Mouse (Mus musculus) cerebellum, adult 2 months (tissue): ENCODE data around the gene Notch3. TPM values are rescaled to one million over a fixed set of nuclear protein-coding genes. Genes with fewer than 3 reads are reported as not detected.
A peak's percentile ranks its signal among the peaks of the same experiment; 100 is the strongest.
"Not testable (repeated sequence)": the region's sequence is repeated elsewhere in the genome, so short reads cannot be mapped to it uniquely, and the experiment has no call there.

Experiments
- DNase-seq, 2 experiments: peaks; one replicate each; pipeline ENCODE4 v3.0.0; 2021
- H3K27ac ChIP-seq: fragments of 200-500 bp; 2 replicates; pipeline ENCODE4 v1.5.1; 2012; ENCODE audit warnings: low read length, control low read depth, inconsistent platforms; ENCODE audit not compliant: insufficient read depth
- H3K27me3 ChIP-seq: fragments of 200-500 bp; 2 replicates; pipeline ENCODE4 v1.6.1; 2012; ENCODE audit warnings: inconsistent platforms, mild to moderate bottlenecking, low read length, moderate library complexity; ENCODE audit not compliant: control insufficient read depth, insufficient read depth
- H3K4me1 ChIP-seq: fragments of 200-500 bp; 2 replicates; pipeline ENCODE4 v1.6.1; 2011; ENCODE audit warnings: low read length; ENCODE audit not compliant: control insufficient read depth, insufficient read depth
- H3K4me3 ChIP-seq: fragments of 200-500 bp; replicated peaks from 2 replicates; pipeline ENCODE3; 2011; ENCODE audit warnings: mild to moderate bottlenecking, low read depth, low read length, control low read depth; ENCODE audit not compliant: insufficient read depth
- CTCF ChIP-seq: fragments of 200-500 bp; IDR thresholded peaks from 2 replicates; pipeline ENCODE4 v1.5.1; 2011; ENCODE audit warnings: low read depth, mild to moderate bottlenecking, control low read depth, low read length, moderate library complexity, borderline replicate concordance; ENCODE audit not compliant: insufficient read depth
- POLR2A ChIP-seq: fragments of 200-500 bp; IDR thresholded peaks from 2 replicates; pipeline ENCODE4 v1.6.1; 2011; ENCODE audit warnings: low read length, control low read depth, borderline replicate concordance; ENCODE audit not compliant: insufficient read depth
- WGBS: fragments of 180-500 bp; shearing (Covaris S2); methylation state at CpG from one replicate; pipeline ENCODE4 v1.1.7; 2018; 5-methylcytosine and 5-hydroxymethylcytosine counted together
- polyA plus RNA-seq: library from polyadenylated mRNA; depleted of rRNA; stranded (reverse); fragments of >200 nt; gene quantifications from 2 replicates; pipeline ENCODE4 v1.2.3, GENCODE M21; 2012

Gene Notch3
- polyA plus RNA-seq, 1 experiment = 11.0 TPM

DNA sequence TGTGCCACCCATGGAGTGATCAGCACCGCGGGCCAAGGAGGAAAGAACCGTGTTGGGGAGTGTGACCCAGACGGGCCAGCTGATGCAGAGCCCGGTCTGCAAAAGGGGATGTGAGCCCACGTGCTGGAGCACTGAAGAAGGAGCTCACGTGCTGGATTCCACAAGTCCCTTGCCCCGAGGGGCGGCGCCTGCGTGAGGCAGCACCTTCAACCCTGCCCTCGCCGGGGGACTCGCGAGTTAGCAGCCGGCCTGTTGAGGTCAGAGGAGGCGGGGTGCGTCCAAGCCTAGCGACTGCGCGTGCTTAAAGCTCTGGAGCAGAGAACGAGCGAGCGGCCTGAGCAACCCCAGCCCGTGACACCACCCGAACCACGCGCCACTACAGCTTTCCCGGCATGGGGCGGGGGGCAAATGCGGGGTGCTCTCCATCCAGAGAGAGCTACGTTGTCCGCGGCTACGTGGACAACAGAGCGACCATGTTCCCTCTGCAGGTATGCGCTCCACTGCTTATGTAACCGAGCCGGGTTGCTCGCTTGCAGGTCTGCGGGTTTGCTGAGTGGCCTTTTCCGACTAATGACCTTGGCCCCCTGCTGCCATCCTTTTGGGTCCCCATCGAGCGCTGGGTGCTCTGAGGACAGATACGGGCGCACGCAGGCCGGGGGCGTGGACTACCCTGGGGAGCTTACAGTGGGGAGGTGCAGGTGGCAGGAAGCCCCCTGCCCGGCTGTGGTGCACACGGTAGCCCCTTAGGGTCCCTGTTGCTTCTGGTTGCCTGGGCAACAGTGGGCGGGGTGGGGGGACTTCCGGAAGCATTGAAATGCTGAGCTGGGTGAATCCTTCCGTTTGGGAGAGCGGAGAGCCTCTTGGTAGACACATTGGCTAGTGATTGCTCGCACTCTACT is 52.9 kb downstream of the Notch3 start:
- H3K4me1 ChIP-seq = peaks cover 9% of the 10 kb centered on the region; the same call in 1 of the 2 replicates
- TF ChIP-seq POLR2A = 0 out of 2 replicates have a peak, but pooled peaks have one; percentile 3
- no peak for TF ChIP-seq CTCF
- WGBS = 3% methylated on average over 56 of the region's 56 CpGs
- no peak overlapping the region for H3K27ac ChIP-seq
- DNase-seq = peak; percentile 74 to 76
- H3K27me3 ChIP-seq = no peaks in the 10 kb centered on the region
- H3K4me3 ChIP-seq = peak overlapping the region; percentile 65

- peak overlapping the region; percentile 65 for H3K4me3 ChIP-seq
- peaks cover 9% of the 10 kb centered on the region; the same call in 1 of the 2 replicates for H3K4me1 ChIP-seq
- H3K27ac ChIP-seq = no peak overlapping the region
- no peak for DNase-seq
- 25% methylated on average over 8 of the region's 8 CpGs for whole genome bisulfite sequencing
- no peaks in the 10 kb centered on the region for H3K27me3 ChIP-seq
- TF ChIP-seq POLR2A = no peak
- no peak for TF ChIP-seq CTCF
These were observed 53.5 kb downstream of the Notch3 start for GRCm38 (mm10) chr17:32113255-32113522.

- TF ChIP-seq CTCF (no peak), POLR2A (no peak)
- WGBS = 94% methylated on average over 8 of the region's 8 CpGs
- no peak overlapping the region for H3K27ac ChIP-seq
These were observed 54.0 kb downstream of the Notch3 start for GRCm38 (mm10) chr17:32112434-32113254.

DNA sequence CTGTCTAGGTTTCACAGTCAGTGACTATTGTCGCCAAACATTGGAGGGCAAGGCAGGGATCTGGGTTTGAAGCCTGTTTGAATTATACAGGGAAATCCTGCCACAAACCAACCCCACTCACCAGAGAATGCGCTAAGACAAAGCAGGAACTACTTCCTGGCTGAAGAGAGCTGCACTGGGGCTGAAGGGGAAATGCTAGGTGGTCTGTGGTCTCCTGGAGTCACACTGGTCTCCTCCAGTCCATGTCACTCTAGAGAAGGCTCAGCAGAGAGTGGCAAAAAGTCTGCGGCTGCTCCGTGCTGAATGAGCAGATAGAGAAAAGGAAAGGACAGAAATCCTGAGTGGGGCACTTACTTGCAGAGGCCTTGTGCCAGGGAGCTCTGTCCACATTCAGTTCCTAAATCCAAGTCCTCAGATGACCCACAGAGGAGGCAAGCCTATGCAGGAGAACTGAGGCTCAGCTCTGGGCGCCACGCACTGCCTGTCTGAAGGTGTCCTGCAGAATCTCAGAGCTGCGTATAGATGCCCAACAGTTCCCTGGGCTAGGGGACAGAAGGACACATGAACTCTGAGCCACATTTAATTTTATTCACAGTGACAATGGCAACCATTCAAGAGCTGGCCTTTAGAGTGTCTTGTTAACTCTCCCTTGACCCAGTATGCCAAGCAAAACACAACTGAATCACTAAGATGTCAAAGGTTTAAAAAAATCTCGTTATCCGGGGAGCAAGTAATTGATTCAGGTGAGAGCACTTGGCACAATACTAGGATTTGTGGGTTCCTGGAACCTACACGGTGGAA is 55.5 kb downstream of the Notch3 start:
- H3K4me1 ChIP-seq = no peaks in the 10 kb centered on the region
- WGBS = 87% methylated on average over 10 of the region's 10 CpGs
- no peak overlapping the region for H3K4me3 ChIP-seq
- no peak overlapping the region for H3K27ac ChIP-seq
- DNase-seq = no peak
- H3K27me3 ChIP-seq = no peaks in the 10 kb centered on the region
- TF ChIP-seq POLR2A (no peak), CTCF (no peak)

More at GRCm38 (mm10) chr17:32112434-32113254, 54.0 kb downstream of the Notch3 start:
- Histone ChIP-seq H3K27me3 (no peaks in the 10 kb centered on the region), H3K4me3 (no peak overlapping the region), H3K4me1 (peaks cover 6% of the 10 kb centered on the region; the same call in 1 of the 2 replicates)
- DNase-seq = no peak

- Histone ChIP-seq H3K27ac (no peak overlapping the region), H3K4me3 (no peak overlapping the region), H3K27me3 (no peaks in the 10 kb centered on the region), H3K4me1 (no peaks in the 10 kb centered on the region)
- WGBS = 64% methylated on average over 2 of the region's 2 CpGs
- DNase-seq = no peak
- TF ChIP-seq POLR2A (no peak), CTCF (no peak)
These were observed 56.2 kb downstream of the Notch3 start for GRCm38 (mm10) chr17:32110424-32110823.

GRCm38 (mm10) chr17:32109201-32109940 is 57.3 kb downstream of the Notch3 start:
- H3K27me3 ChIP-seq = no peaks in the 10 kb centered on the region
- no peak for TF ChIP-seq CTCF
- TF ChIP-seq POLR2A = no peak
- H3K4me3 ChIP-seq = no peak overlapping the region
- WGBS = 77% methylated on average over 6 of the region's 6 CpGs
- DNase-seq = no peak
- no peak overlapping the region for H3K27ac ChIP-seq
- no peaks in the 10 kb centered on the region for H3K4me1 ChIP-seq

DNA sequence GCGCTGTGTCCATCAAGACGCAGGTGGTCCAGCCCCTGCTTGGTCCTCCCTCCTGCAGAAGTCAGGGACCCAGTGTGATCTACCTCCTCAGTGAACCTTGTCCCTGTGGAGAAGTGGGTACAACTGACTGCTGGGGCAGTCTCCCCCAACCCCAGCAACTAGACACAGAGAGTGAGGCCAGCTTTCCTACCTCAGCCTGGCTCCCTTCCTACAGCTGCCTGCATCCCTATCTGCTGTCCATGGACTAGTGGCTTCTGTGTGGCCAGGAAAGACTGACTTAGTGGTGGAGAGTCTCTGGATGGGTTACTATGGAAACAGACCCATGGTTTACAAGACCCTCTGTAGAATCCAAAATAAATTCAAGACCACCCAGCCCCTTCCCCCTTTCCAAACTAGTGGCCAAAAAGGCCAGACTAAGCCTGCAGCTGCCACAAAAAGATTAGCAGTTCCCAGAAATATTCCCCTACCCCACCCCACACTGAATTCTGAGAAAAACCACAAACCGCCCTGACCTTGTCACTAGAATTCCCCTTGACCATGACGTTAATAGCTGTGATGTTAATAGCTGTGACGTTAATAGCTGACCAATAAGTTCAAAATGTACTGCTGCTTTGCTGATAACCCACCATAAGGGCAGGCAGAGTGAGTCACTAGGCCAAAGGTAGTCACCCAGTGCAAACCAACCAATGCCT is 58.2 kb downstream of the Notch3 start:
- WGBS = 77% methylated on average over 5 of the region's 5 CpGs
- not testable (repeated sequence) for H3K4me1 ChIP-seq

More for the DNA sequence above, 58.2 kb downstream of the Notch3 start:
- not testable (repeated sequence) for DNase-seq, H3K27me3 ChIP-seq, H3K4me3 ChIP-seq, H3K27ac ChIP-seq
